Mouse (Mus musculus) hindbrain, embryonic 14.5 days (tissue): ENCODE measurements around the gene Il17rc. TPM values are rescaled to one million over a fixed set of nuclear protein-coding genes. Genes with fewer than 3 reads are reported as not detected.

Experiments
- ATAC-seq: fragments of 200-750 bp; cut with Nextera tagmentation; 2 replicates; pipeline ENCODE4 v1.8.0; 2017; ENCODE audit warnings: moderate number of reproducible peaks, mild to moderate bottlenecking, moderate TSS enrichment, moderate library complexity; ENCODE audit not compliant: low FRiP score
- DNase-seq: peaks from one replicate; pipeline ENCODE4 v3.0.0-alpha.2; 2015; ENCODE audit warnings: low spot score
- H3K27ac ChIP-seq: fragments of 300-500 bp; sonication (generic); 2 replicates; pipeline ENCODE4 v1.5.1; 2014; ENCODE audit warnings: mild to moderate bottlenecking, moderate library complexity
- H3K27me3 ChIP-seq: fragments of 300-500 bp; sonication (generic); 2 replicates; pipeline ENCODE4 v1.6.1; 2014; ENCODE audit warnings: mild to moderate bottlenecking, low read length, mixed read lengths; ENCODE audit not compliant: control insufficient read depth, insufficient read depth
- H3K36me3 ChIP-seq: fragments of 300-500 bp; sonication (generic); replicated peaks from 2 replicates; pipeline ENCODE4 v1.6.1; 2014; ENCODE audit not compliant: control insufficient read depth, insufficient read depth
- H3K4me1 ChIP-seq: fragments of 300-500 bp; sonication (generic); replicated peaks from 2 replicates; pipeline ENCODE4 v1.6.1; 2014; ENCODE audit warnings: antibody characterized with exemption, low read length, mixed read lengths; ENCODE audit not compliant: control insufficient read depth, insufficient read depth
- H3K4me2 ChIP-seq: fragments of 300-500 bp; sonication (generic); replicated peaks from 2 replicates; pipeline ENCODE4 v1.6.1; 2014; ENCODE audit warnings: mild to moderate bottlenecking, moderate library complexity
- H3K4me3 ChIP-seq: fragments of 300-500 bp; sonication (generic); replicated peaks from 2 replicates; pipeline ENCODE4 v1.5.1; 2014; ENCODE audit warnings: mild to moderate bottlenecking, low read length
- H3K9ac ChIP-seq: fragments of 300-500 bp; sonication (generic); 2 replicates; pipeline ENCODE4 v1.6.1; 2014
- H3K9me3 ChIP-seq: fragments of 300-500 bp; sonication (generic); 2 replicates; pipeline ENCODE4 v1.6.1; 2016; ENCODE audit warnings: low read length; ENCODE audit not compliant: control insufficient read depth
- WGBS: fragments of 180-500 bp; shearing (Covaris S2); extraction: QIAGEN DNeasy Blood & Tissue Kit; methylation state at CpG from one replicate; pipeline ENCODE4 v1.1.7; 2014; 5-methylcytosine and 5-hydroxymethylcytosine counted together
- polyA plus RNA-seq: library from polyadenylated mRNA; unstranded; fragments of >200 nt; fragmentation: Nextera tagmentation; extraction: Ambion mirVana; gene quantifications from 2 replicates; pipeline ENCODE4 v1.2.1, GENCODE M21; 2014

Gene Il17rc
- polyA plus RNA-seq, 1 experiment from 2014 or later, result 2.4 TPM

- Histone ChIP-seq H3K27ac (peak within 1 kb of the TSS; percentile 8; the same call in 1 of the 2 replicates), H3K4me2 (peak within 1 kb of the TSS; percentile 55), H3K4me1 (no peaks in the 10 kb centered on the region), H3K9me3 (no peaks in the 10 kb centered on the region), H3K27me3 (no peaks in the 10 kb centered on the region), H3K36me3 (0 out of 2 replicates have a peak, but pooled peaks cover 4% of the 10 kb centered on the region), H3K9ac (peak within 1 kb of the TSS; percentile 63), H3K4me3 (peak within 1 kb of the TSS; percentile 45)
- DNase-seq (peak; percentile 66), ATAC-seq (peak; percentile 89)
- WGBS, result 2% methylated on average over 32 of the region's 32 CpGs
Observed at GRCm38 (mm10) chr6:113501388-113502084, 30.3 kb downstream of the Il17rc start, which contains the start of gene Prrt3. Gene Prrt3 (minus strand): TSS chr6:113501931.

DNA sequence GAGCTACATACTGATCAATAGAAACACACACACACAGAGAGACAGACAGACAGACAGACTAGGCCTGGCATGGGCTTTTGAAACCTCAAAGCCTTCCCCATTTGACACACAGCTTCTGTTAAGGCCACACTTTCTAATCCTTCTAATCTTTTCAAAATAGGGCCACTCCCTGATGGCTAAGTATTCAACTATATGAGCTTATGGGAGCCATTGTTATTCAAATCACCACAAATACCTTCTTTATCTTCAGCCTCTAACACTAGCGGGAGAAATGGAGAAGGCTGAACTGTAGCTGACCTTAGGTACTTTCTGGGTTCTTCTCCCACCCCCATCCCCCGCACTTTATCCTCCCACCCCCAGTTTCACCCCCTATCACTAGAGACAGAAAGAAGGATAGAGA is 31.6 kb downstream of the Il17rc start:
- Histone ChIP-seq H3K36me3 (no peaks in the 10 kb centered on the region), H3K4me1 (no peaks in the 10 kb centered on the region), H3K9ac (no peak overlapping the region), H3K9me3 (no peaks in the 10 kb centered on the region), H3K27me3 (no peaks in the 10 kb centered on the region), H3K27ac (no peak overlapping the region), H3K4me2 (no peak overlapping the region), H3K4me3 (no peak overlapping the region)
- DNase-seq, result no peak
- no peak for ATAC-seq
- WGBS, result 70% methylated on average over 2 of the region's 2 CpGs

- DNase-seq (no peak), ATAC-seq (no peak)
- Histone ChIP-seq H3K9me3 (no peaks in the 10 kb centered on the region), H3K4me2 (no peak overlapping the region), H3K4me1 (0 out of 2 replicates have a peak, but pooled peaks cover 3% of the 10 kb centered on the region), H3K4me3 (no peak overlapping the region), H3K9ac (no peak overlapping the region), H3K27me3 (no peaks in the 10 kb centered on the region), H3K27ac (no peak overlapping the region), H3K36me3 (no peaks in the 10 kb centered on the region)
- WGBS, result 82% methylated on average over 1 of the region's 1 CpGs
Observed at GRCm38 (mm10) chr6:113505689-113506088, 34.5 kb downstream of the Il17rc start.

GRCm38 (mm10) chr6:113507130-113507529 is 35.9 kb downstream of the Il17rc start:
- no peak overlapping the region for H3K4me3 ChIP-seq

GRCm38 (mm10) chr6:113508272-113508946 is 37.2 kb downstream of the Il17rc start:
- WGBS, result 60% methylated on average over 7 of the region's 7 CpGs
- Histone ChIP-seq H3K9ac (no peak overlapping the region), H3K9me3 (no peaks in the 10 kb centered on the region), H3K4me3 (no peak overlapping the region), H3K4me2 (no peak overlapping the region), H3K4me1 (0 out of 2 replicates have a peak, but pooled peaks cover 3% of the 10 kb centered on the region), H3K36me3 (peaks cover 6% of the 10 kb centered on the region; the same call in 1 of the 2 replicates), H3K27ac (no peak overlapping the region), H3K27me3 (no peaks in the 10 kb centered on the region)
- no peak for ATAC-seq
- DNase-seq, result no peak

More at GRCm38 (mm10) chr6:113507130-113507529, 35.9 kb downstream of the Il17rc start:
- Histone ChIP-seq H3K4me1 (0 out of 2 replicates have a peak, but pooled peaks cover 3% of the 10 kb centered on the region), H3K36me3 (no peaks in the 10 kb centered on the region), H3K9ac (no peak overlapping the region), H3K9me3 (no peaks in the 10 kb centered on the region), H3K27me3 (no peaks in the 10 kb centered on the region), H3K27ac (no peak overlapping the region), H3K4me2 (no peak overlapping the region)
- ATAC-seq, result no peak
- DNase-seq, result no peak

GRCm38 (mm10) chr6:113508947-113509280 is 37.7 kb downstream of the Il17rc start:
- 43% methylated on average over 5 of the region's 5 CpGs for WGBS
- H3K4me1 ChIP-seq, result 0 out of 2 replicates have a peak, but pooled peaks cover 3% of the 10 kb centered on the region
- no peak overlapping the region for H3K9ac ChIP-seq
- peaks cover 11% of the 10 kb centered on the region for H3K36me3 ChIP-seq
- DNase-seq (no peak), ATAC-seq (no peak)
- no peak overlapping the region for H3K4me3 ChIP-seq
- no peaks in the 10 kb centered on the region for H3K9me3 ChIP-seq
- H3K4me2 ChIP-seq, result no peak overlapping the region
- no peaks in the 10 kb centered on the region for H3K27me3 ChIP-seq
- H3K27ac ChIP-seq, result no peak overlapping the region

DNA sequence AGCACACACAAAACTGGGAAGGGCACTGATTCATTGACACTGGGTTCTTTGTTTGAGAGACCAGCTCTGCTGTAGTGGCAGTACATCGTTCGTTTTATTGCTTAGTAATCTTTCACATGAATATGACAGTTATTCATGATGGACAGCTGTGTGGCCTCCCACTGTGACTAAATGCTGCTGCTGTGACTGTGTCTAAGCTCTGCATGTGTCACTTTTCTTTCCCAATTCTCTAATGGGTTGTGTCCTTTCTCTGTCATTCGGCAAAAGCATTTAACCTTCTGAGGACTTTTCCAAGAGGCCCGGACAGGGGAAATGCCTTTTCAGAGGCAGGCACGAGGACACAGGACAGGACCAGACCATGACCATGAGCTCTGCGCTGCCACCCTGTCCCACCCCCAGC is 42.7 kb downstream of the Il17rc start:
- DNase-seq (no peak), ATAC-seq (no peak)
- Histone ChIP-seq H3K9ac (no peak overlapping the region), H3K4me3 (no peak overlapping the region), H3K4me2 (no peak overlapping the region), H3K4me1 (no peaks in the 10 kb centered on the region), H3K27me3 (no peaks in the 10 kb centered on the region), H3K9me3 (no peaks in the 10 kb centered on the region), H3K27ac (no peak overlapping the region), H3K36me3 (peaks cover 61% of the 10 kb centered on the region)
- 94% methylated on average over 6 of the region's 6 CpGs for WGBS

GRCm38 (mm10) chr6:113514600-113514999 is 43.4 kb downstream of the Il17rc start:
- H3K4me3 ChIP-seq, result no peak overlapping the region
- ATAC-seq, result no peak
- H3K36me3 ChIP-seq, result peaks cover 68% of the 10 kb centered on the region
- no peaks in the 10 kb centered on the region for H3K4me1 ChIP-seq
- H3K27ac ChIP-seq, result no peak overlapping the region
- no peak for DNase-seq
- no peaks in the 10 kb centered on the region for H3K9me3 ChIP-seq
- no peaks in the 10 kb centered on the region for H3K27me3 ChIP-seq
- H3K4me2 ChIP-seq, result no peak overlapping the region
- no peak overlapping the region for H3K9ac ChIP-seq
- 98% methylated on average over 3 of the region's 3 CpGs for WGBS

DNA sequence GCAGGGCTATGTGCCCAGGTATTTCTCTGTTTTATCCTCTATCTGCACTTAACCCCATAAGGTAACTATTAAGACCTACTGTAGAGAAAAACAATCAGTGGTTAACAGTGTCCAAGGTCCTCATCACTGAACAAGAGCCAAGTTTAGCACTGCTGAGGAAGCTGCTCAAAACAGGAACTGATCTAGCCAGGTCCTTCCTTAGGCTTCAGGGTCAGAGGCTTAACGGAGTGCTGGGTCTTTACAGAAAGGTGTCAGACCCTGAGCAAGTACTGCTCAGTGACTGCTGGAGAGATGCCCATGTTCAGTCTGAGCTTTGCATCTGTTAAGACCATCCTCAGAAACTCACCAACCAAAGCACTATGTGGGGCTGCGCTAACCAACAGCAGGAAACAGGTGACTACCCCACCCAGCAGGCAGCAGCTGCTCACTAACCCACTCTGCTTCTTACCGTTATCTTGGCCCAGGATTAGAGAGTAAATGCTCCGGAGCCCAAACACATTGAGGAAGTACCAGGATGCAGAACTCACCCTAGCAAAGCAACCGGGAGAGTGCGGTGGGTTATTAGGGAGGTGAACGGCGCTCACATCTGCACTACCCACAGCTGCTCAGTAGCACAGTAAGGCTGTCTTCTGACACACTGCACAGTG is 46.3 kb downstream of the Il17rc start:
- Histone ChIP-seq H3K9ac (no peak overlapping the region), H3K4me1 (no peaks in the 10 kb centered on the region), H3K36me3 (peaks cover 97% of the 10 kb centered on the region), H3K27me3 (no peaks in the 10 kb centered on the region), H3K27ac (no peak overlapping the region), H3K9me3 (no peaks in the 10 kb centered on the region), H3K4me3 (no peak overlapping the region), H3K4me2 (no peak overlapping the region)
- ATAC-seq, result no peak
- WGBS, result 91% methylated on average over 8 of the region's 8 CpGs
- no peak for DNase-seq
